Mouse (Mus musculus): ENCODE data around the gene Hist1h3e. TPM values are rescaled to one million over a fixed set of nuclear protein-coding genes. Genes with fewer than 3 reads are reported as not detected.

Gene Hist1h3e
- polyA plus RNA-seq, 1 experiment, result 2.8 TPM

DNA sequence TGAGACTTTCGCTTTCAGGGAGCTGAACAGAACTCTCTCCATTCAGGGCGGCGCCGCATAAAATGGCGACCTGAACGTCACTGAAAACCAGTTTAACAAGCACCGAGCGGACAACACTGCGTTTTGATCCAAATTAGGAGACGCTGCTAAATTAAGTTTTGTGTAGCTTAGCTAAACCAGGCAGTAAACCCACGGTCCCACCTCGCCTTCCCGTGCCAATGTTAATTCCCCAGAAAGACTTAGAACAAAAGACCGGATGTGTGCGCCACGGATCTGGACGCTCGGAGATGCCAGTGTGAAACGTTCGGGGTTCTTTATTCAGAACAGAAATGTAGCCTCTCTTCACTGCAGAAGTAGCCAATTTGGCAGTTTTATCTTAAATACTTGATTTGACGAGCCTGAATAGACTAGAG, 22.9 kb upstream of the Hist1h3e start:
- H3K36me3 ChIP-seq (ENCODE audit: control insufficient read depth, insufficient read depth), result no peaks in the 10 kb centered on the region
- H3K27me3 ChIP-seq (ENCODE audit: control insufficient read depth, insufficient read depth, insufficient read length), result no peaks in the 10 kb centered on the region
- H3K79me3 ChIP-seq (ENCODE audit: low read depth), result no peaks in the 10 kb centered on the region
- peak overlapping the region; percentile 27 for H3K4me3 ChIP-seq (ENCODE audit: insufficient read depth, poor library complexity, severe bottlenecking)
- H3ac ChIP-seq (ENCODE audit: control insufficient read depth, insufficient read length, low read depth), result peak overlapping the region; percentile 82
- H3K79me2 ChIP-seq (ENCODE audit: control insufficient read depth, insufficient read depth), result no peaks in the 10 kb centered on the region
- no peak for TF ChIP-seq FOSL1 (IDR thresholded peaks at IDR 0.05; ENCODE audit: insufficient read depth, low read length, poor library complexity, severe bottlenecking)
- TF ChIP-seq MYOD1 (IDR thresholded peaks at IDR 0.05; ENCODE audit: control insufficient read depth, insufficient read length, low read depth), result no peak
- no peak for TF ChIP-seq MAX (IDR thresholded peaks at IDR 0.05)
- no peak for TF ChIP-seq USF1 (IDR thresholded peaks at IDR 0.05; ENCODE audit: low read depth)
- no peak for TF ChIP-seq CTCF (IDR thresholded peaks at IDR 0.05; ENCODE audit: control insufficient read depth, insufficient read depth, insufficient read length)
- no peak for TF ChIP-seq MYOG (IDR thresholded peaks at IDR 0.05; ENCODE audit: control insufficient read depth, extremely low read depth, insufficient read length)
- TF ChIP-seq CEBPB (IDR thresholded peaks at IDR 0.05; ENCODE audit: low read depth), result no peak

DNA sequence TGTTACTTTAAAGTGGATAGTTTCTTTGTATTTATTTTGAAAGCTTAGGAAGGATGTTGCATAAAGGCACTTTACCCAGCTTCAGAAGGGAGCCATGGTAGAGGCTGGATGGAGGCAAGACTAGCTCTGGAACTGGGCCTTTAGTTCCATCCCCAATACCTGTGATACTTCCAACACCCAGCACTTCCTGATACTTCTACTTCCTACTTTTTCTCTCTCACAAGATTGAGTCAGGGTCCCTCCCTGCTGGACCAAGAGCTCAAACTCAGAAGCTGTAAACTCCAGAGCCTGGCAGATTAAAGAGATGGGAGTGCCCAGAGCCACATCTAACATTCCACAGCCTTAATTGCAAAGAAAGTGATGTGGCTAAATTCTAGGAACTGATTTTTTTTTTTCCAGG, 22.2 kb upstream of the Hist1h3e start:
- no peaks in the 10 kb centered on the region for H3K79me3 ChIP-seq (ENCODE audit: low read depth)
- H3K79me2 ChIP-seq (ENCODE audit: control insufficient read depth, insufficient read depth), result no peaks in the 10 kb centered on the region
- H3K36me3 ChIP-seq (ENCODE audit: control insufficient read depth, insufficient read depth), result no peaks in the 10 kb centered on the region
- H3K27me3 ChIP-seq (ENCODE audit: control insufficient read depth, insufficient read depth, insufficient read length), result no peaks in the 10 kb centered on the region
- no peak for TF ChIP-seq MYOD1 (IDR thresholded peaks at IDR 0.05; ENCODE audit: control insufficient read depth, insufficient read length, low read depth)
- peak overlapping the region; percentile 27 for H3K4me3 ChIP-seq (ENCODE audit: insufficient read depth, poor library complexity, severe bottlenecking)
- peak overlapping the region; percentile 14 for H3ac ChIP-seq (ENCODE audit: control insufficient read depth, insufficient read length, low read depth)

DNA sequence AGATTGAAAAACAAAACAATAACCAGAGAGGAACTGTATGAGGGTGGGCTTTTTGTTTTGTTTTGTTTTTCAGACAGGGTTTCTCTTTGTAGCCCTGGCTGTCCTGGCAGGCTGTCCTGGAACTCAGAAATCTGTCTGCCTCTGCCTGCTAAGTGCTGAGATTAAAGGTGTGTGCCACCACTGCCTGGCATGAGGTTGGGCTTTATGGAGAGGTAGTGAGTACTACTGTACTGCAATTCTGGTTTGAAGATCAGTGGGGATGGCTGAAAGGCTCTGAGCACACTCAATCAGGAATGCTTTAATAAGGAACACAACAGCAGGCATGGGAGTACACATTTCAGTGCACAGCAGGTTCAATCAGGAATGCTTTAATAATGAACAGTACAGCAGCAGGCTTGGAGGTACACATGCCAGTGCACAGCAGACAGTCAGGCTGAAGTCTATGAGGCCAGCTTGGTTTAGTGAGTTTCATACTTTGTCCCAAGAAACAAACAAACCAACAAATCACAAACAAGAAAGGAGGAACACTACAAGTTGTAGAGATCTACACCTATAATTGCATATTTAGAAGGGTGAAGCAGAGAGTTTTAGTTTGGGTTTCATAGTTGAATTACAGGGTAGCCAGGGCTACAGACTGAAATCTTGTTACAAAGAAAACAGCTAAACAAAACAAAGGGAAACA, 21.4 kb upstream of the Hist1h3e start:
- H3K79me3 ChIP-seq (ENCODE audit: low read depth), result no peaks in the 10 kb centered on the region
- H3K27me3 ChIP-seq (ENCODE audit: control insufficient read depth, insufficient read depth, insufficient read length), result no peaks in the 10 kb centered on the region
- H3K79me2 ChIP-seq (ENCODE audit: control insufficient read depth, insufficient read depth), result no peaks in the 10 kb centered on the region
- H3K36me3 ChIP-seq (ENCODE audit: control insufficient read depth, insufficient read depth), result no peaks in the 10 kb centered on the region
- H3ac ChIP-seq (ENCODE audit: control insufficient read depth, insufficient read length, low read depth), result peak overlapping the region; percentile 55
- TF ChIP-seq USF1 (IDR thresholded peaks at IDR 0.05; ENCODE audit: low read depth) (no peak), MYOG (IDR thresholded peaks at IDR 0.05; ENCODE audit: control insufficient read depth, extremely low read depth, insufficient read length) (no peak), CTCF (IDR thresholded peaks at IDR 0.05; ENCODE audit: control insufficient read depth, insufficient read depth, insufficient read length) (no peak), FOSL1 (IDR thresholded peaks at IDR 0.05; ENCODE audit: insufficient read depth, low read length, poor library complexity, severe bottlenecking) (no peak)
- no peak overlapping the region for H3K4me3 ChIP-seq (ENCODE audit: insufficient read depth, poor library complexity, severe bottlenecking)

DNA sequence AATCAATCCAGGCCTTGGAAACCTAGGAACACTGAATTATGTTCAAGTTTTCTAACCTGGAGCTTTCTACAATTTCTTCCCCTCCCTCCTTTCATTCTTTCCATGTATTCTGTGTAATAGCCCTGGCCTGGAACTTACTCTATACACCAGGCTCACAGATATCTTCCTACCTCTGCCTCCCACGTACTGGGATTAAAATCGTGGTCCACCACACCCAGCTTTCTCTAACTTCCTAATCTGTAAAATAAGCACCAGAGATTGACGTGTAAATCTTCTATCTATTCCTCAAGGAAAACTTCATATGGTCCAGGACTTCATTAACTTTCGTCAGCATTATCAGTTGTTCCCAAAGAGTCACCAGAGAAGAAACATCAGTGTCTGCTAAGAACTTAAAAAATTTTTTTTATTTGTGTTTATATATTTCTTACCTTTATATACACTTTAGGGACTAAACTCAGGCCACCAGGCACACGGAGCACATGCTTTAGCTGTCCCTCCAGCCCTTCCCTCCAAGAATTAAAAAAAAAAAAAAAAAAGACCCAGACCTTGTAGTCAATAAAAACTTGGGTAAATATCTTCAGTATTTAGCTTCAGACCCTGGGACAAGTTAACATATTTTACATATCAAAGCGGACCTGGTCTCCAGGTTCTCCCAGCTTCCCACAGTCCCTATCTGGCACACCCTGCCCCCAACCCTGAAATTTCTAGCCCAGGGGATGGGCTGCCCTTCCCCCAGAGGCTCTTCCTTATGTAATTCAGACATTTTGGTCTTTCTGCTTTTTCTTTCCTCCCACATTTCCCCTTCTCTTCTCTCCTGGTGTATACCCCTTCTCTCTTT, 20.3 kb upstream of the Hist1h3e start:
- H3K27me3 ChIP-seq (ENCODE audit: control insufficient read depth, insufficient read depth, insufficient read length), result no peaks in the 10 kb centered on the region
- no peak overlapping the region for H3ac ChIP-seq (ENCODE audit: control insufficient read depth, insufficient read length, low read depth)
- TF ChIP-seq USF1 (IDR thresholded peaks at IDR 0.05; ENCODE audit: low read depth), result no peak
- TF ChIP-seq CEBPB (IDR thresholded peaks at IDR 0.05; ENCODE audit: low read depth), result no peak
- no peak for TF ChIP-seq FOSL1 (IDR thresholded peaks at IDR 0.05; ENCODE audit: insufficient read depth, low read length, poor library complexity, severe bottlenecking)
- no peak for TF ChIP-seq CTCF (IDR thresholded peaks at IDR 0.05; ENCODE audit: control insufficient read depth, insufficient read depth, insufficient read length)
- TF ChIP-seq MYOG (IDR thresholded peaks at IDR 0.05; ENCODE audit: control insufficient read depth, extremely low read depth, insufficient read length), result no peak
- no peak for TF ChIP-seq MYOD1 (IDR thresholded peaks at IDR 0.05; ENCODE audit: control insufficient read depth, insufficient read length, low read depth)
- TF ChIP-seq MAX (IDR thresholded peaks at IDR 0.05), result no peak
- H3K79me3 ChIP-seq (ENCODE audit: low read depth), result no peaks in the 10 kb centered on the region
- no peaks in the 10 kb centered on the region for H3K36me3 ChIP-seq (ENCODE audit: control insufficient read depth, insufficient read depth)
- H3K4me3 ChIP-seq (ENCODE audit: insufficient read depth, poor library complexity, severe bottlenecking), result peak overlapping the region; percentile 22
- H3K79me2 ChIP-seq (ENCODE audit: control insufficient read depth, insufficient read depth), result no peaks in the 10 kb centered on the region

DNA sequence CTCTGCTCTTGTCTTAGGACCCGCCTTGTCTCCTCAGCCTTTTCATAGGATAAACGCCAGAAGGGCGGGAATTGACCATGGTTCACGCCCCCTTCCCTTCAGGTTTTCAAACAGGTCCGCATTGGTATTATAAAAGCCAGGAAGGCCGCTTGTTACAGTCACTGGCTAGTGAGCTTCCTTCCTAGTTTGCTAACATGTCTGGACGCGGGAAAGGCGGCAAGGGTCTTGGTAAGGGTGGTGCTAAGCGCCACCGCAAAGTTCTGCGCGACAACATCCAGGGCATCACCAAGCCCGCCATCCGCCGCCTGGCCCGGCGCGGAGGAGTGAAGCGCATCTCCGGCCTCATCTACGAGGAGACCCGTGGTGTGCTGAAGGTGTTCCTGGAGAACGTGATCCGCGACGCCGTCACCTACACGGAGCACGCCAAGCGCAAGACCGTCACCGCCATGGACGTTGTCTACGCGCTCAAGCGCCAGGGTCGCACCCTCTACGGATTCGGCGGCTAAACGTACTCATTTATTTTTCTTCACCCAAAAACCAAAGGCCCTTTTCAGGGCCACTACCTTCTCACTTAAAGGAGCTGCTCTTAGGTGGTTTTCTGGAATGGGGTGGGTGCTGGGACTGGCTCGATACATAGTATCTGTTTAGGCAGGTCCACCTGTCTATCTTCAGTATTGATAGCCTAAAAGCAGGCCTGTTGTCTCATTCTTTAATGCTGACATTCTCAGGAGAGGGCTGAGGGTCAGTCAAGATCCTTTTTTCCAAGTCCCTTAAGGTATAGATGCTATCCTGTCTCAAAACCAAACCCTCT, 19.4 kb upstream of the Hist1h3e start, which contains the start of gene Hist1h4d:
Gene Hist1h4d (plus strand): TSS at position 191 of the 811 bp plus-strand sequence.
- H3K36me3 ChIP-seq (ENCODE audit: control insufficient read depth, insufficient read depth), result no peaks in the 10 kb centered on the region
- no peaks in the 10 kb centered on the region for H3K27me3 ChIP-seq (ENCODE audit: control insufficient read depth, insufficient read depth, insufficient read length)
- H3K79me3 ChIP-seq (ENCODE audit: low read depth), result no peaks in the 10 kb centered on the region
- peak within 1 kb of the TSS; percentile 59 for H3ac ChIP-seq (ENCODE audit: control insufficient read depth, insufficient read length, low read depth)
- H3K79me2 ChIP-seq (ENCODE audit: control insufficient read depth, insufficient read depth), result no peaks in the 10 kb centered on the region
- peak within 1 kb of the TSS; percentile 22 for H3K4me3 ChIP-seq (ENCODE audit: insufficient read depth, poor library complexity, severe bottlenecking)
- TF ChIP-seq FOSL1 (IDR thresholded peaks at IDR 0.05; ENCODE audit: insufficient read depth, low read length, poor library complexity, severe bottlenecking), result no peak
- TF ChIP-seq MYOD1 (IDR thresholded peaks at IDR 0.05; ENCODE audit: control insufficient read depth, insufficient read length, low read depth), result no peak
- TF ChIP-seq MYOG (IDR thresholded peaks at IDR 0.05; ENCODE audit: control insufficient read depth, extremely low read depth, insufficient read length), result no peak
- TF ChIP-seq CEBPB (IDR thresholded peaks at IDR 0.05; ENCODE audit: low read depth), result peak; percentile 51
- TF ChIP-seq USF1 (IDR thresholded peaks at IDR 0.05; ENCODE audit: low read depth), result no peak
- TF ChIP-seq MAX (IDR thresholded peaks at IDR 0.05), result peak; percentile 44
- no peak for TF ChIP-seq CTCF (IDR thresholded peaks at IDR 0.05; ENCODE audit: control insufficient read depth, insufficient read depth, insufficient read length)

All from C2C12 (cell line).